Mouse (Mus musculus) layer of hippocampus, adult 8-10 months (tissue): Measurements from ENCODE around the gene Maml1. TPM values are rescaled to one million over a fixed set of nuclear protein-coding genes. Genes with fewer than 3 reads are reported as not detected.

Experiments used
- DNase-seq, 2 experiments: peaks; one replicate each; pipeline ENCODE4 v3.0.0; 2022; ENCODE audit warnings: low spot score in 2 of 2
- total RNA-seq, 4 experiments: library from RNA; stranded (reverse); gene quantifications; 2 replicates each; pipeline ENCODE4 v1.2.4; 2022

Maml1 gene
- total RNA-seq, 4 experiments from 2014 or later = 10.6 to 12.0 (median 11.6) TPM

DNA sequence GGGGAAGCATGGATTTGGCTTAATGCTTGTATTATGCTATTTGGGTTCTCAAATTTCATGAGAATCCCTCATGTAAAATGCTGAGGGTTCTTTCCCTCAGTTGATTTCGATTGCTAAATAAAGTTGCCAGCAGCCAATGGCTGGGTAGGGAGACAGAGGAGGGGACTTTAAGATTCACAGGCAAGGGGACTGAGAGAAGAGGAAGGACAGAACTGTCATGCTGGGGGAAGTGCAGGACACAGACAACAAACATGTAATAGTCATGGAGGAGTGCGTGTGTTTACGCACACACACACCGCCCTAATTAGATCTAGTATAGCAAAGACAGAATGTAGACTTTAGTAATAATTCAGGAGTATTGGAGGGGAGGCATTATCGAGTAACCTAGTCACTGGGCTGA is 6.8 kb downstream of the Maml1 start:
- no peak for DNase-seq

GRCm38 (mm10) chr11:50280053-50280452 is 12.1 kb downstream of the Maml1 start:
- no peak for DNase-seq

DNA sequence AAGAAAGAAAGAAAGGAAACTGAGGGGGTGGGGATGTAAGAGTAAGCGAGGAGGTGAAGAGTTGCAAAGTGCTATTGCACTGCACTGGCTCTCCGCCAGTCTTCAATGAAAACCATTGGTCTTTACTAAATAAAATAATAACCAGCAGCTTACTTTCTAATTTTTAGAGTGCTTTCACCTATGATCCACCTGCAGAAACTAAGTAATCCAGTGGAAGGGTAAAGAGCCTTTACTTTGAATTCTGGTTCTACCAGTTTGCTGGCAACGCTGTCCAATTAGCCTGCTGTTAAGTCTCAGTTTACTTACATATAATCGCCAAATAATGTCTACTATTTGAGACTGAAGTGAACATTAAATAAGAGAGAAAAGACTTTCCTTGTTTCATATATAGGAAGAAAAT is 13.1 kb downstream of the Maml1 start:
- DNase-seq = no peak

DNA sequence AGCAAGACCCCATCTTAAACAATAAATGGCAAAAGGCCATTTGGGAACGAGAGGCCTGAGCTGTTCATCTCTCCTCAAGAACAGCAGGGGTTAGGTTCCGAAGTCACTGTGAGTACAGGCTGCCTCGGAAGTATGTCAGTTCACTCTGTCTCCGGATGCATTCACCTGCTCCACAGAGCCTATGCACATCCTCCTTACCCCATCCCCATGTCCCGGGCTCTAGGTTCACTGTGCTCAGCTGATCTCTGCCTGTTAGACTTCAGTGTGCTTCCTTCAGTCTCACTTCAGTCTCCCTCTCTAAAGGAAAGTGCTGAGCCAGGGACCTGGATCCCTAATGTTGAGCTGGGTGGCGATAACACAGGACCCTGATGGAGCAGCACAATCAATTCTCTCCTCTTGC is 14.4 kb downstream of the Maml1 start:
- DNase-seq = no peak

DNA sequence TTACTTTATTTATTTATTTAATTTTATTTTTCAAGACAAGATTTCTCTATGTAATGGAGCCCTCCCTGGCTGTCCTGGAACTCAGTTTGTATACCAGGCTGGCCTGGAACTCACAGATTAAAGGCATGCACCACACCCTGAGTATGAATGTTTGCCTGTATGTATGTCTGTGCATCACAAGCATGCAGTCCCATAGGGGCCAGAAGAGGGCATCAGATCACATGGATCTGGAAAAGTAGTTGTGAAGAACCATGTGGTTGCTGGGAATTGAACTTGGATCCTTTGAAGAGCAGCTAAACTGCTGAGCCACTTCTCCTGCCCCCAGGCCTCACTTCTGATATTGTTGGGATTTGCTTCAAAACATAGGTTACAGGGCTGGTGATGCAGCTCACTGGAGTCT is 15.1 kb downstream of the Maml1 start:
- no peak for DNase-seq

DNA sequence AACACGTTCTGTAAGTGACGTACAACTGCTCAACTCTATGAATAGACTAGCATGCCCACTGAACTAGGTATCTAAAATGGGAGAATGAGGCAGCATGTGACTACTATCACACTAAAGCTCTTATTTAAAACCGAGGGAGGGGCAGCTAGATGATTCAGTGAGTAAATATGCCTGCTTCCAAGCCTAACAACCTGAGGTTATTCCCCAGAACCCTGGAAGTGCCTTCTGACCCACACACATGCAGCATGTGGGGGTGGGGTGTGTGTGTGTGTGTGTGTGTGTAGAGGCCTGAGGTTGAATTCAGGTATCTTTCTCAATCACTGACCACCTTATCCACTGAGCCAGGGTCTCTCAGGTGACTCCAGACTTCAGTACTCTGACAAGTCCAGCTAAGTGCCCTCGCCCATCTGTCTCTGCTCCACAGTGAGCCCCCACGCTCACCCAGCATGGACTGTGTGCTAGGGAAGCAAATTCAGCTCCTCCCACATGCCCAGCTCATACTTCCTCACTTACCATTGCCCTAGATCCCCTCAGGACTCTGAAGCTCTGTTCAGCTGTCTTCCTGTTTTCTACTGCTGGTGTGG is 16.5 kb downstream of the Maml1 start:
- DNase-seq = no peak

GRCm38 (mm10) chr11:50275077-50275476 is 17.0 kb downstream of the Maml1 start:
- no peak for DNase-seq

DNA sequence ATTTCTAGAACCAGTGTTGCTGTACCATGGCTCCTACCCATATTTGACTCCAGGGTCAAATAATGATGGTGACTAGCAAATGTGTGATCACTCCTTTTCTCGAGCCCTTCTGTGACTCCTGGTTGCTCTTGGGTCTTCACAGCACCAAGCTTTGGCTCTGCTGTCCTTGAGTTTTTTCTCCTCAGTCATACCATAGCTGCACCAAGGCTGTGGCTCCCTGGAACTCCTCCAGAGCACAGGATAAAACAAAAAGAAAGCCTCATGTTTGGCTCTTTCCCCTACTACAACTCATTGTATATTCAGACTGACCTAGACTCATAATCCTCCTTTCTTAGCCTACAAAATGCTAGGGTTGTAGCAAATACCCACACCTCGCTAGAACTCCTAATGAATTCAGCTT is 19.3 kb downstream of the Maml1 start:
- no peak for DNase-seq

DNA sequence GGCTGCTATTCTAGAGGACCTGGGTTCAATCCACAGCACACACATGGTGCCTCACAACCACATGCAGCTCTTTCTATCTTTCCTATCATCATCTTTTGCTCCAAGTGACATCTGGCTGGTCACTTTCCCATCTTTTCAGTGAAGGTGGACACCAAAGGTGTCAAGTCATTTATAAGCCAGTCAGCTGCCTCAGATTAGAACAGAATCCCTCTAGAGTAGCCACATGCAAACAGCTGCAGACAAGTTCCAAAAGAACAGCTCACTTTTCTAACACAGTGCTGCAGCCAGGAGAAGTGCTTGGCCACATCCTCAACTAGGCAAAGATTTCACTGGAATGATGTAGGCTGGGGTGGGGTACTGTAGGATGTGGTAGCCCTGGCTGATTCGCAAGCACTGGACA is 22.2 kb downstream of the Maml1 start:
- no peak for DNase-seq

GRCm38 (mm10) chr11:50269163-50269562 is 22.9 kb downstream of the Maml1 start:
- no peak for DNase-seq

GRCm38 (mm10) chr11:50266997-50267396 is 25.1 kb downstream of the Maml1 start:
- no peak for DNase-seq

DNA sequence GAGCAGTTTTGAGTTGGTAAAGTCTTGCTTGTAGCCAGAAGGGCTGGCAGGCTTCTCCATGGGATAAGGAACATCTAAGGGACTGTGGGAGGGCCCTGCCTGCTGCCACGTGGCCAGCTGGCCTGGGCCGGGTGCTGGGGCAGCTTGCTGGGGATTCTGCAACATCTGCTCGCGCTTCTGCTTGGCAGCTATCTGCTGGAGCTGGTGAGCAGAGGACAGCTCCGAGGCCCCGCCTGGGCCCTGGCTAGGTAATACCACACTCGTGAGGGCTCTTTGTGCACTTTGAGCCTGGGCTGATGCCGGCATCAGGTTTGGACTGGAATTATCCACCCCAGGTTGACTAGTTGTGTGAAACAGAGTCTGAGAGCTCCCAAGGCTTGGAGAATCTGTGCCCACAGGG is 26.2 kb downstream of the Maml1 start:
- no peak for DNase-seq

- DNase-seq = no peak
Observed at GRCm38 (mm10) chr11:50263198-50263597, 28.9 kb downstream of the Maml1 start.

- no peak for DNase-seq
Observed at GRCm38 (mm10) chr11:50262020-50262419, 30.1 kb downstream of the Maml1 start.

- peak in 1 of 2 experiments; percentile 64 for DNase-seq
Observed at GRCm38 (mm10) chr11:50258310-50258709, 33.8 kb downstream of the Maml1 start.

DNA sequence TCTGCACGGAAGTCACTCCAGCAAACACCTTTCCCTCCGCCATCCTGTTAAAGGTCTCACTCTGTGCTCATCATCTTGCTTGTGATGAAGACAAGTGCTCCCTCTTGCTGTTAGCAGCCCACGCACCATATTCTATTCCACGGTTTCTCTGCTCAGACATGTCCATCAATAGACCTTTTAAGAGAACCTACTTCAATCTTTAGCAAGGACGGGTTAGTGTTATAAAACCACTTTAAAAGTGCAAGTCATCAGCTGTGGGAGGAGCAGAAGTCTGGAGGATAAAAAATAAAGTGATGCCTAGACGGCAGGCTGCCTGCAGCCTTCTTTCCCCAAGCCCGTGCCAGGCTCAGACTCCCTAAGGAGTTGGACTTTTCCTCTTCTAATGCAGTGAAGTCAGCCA is 35.5 kb downstream of the Maml1 start:
- no peak for DNase-seq

- peak; percentile 77 to 81 for DNase-seq
Observed at GRCm38 (mm10) chr11:50254010-50254580, 38.0 kb downstream of the Maml1 start.

- DNase-seq = no peak
Observed at GRCm38 (mm10) chr11:50253393-50253792, 38.7 kb downstream of the Maml1 start.

- DNase-seq = no peak
Observed at GRCm38 (mm10) chr11:50252684-50253265, 39.3 kb downstream of the Maml1 start.

DNA sequence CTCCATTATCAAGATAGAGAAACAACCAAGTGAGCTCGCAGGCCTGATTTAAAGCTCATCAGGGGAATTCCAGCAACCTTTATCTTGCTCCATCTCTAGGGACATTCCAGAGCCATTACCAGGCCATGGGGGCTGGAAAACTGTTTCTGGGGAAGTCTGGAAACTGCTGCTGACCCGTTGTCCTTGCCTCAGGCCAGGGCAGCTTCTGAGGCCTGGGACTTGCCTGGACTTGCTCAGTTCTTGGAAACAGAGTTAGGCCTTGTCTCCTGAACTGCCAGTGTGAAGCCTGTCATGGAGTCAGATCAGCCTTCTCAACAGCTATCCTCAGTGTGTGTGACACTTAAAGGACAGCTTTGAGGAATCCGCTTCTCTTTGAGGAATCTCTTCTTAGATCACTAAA is 39.9 kb downstream of the Maml1 start:
- no peak for DNase-seq

DNA sequence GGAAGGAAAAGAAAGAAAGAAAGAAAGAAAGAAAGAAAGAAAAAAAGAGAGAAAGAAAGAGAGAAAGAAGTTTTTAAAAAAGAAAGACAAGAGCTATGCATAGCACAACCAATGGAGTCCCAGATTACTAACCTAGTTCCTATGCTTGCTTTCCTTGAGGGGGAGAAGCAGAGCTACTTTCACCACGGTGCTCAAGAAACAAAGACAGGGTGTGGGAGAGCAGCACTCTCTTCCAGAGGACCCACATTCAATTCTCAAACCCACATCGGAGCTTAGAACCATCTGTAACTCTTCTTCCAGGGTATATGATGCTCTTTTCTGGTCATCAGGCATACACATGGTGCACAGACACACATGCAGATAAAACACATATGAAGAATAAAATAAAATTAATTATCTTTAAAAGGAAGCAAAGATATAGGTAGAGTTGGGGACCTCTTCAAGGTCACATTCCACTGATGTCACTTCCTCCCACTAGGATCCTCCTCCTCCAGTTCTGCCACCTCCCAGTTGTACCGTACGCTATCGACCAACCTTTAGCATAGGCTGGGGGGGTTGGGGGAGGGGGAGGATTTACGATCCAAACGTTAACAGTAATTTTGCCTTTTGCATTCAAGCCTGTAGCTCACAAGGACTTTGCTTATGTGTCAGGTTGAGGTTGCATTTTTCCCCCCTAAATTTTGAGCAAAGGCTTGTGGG is 43.5 kb downstream of the Maml1 start:
- DNase-seq = no peak

- no peak for DNase-seq
Observed at GRCm38 (mm10) chr11:50245269-50245668, 46.8 kb downstream of the Maml1 start.

GRCm38 (mm10) chr11:50243926-50244325 is 48.2 kb downstream of the Maml1 start:
- no peak for DNase-seq
